Mouse (Mus musculus) small intestine, adult 2 months (tissue): ENCODE data around the gene Ldlr.

Experiments used
- CTCF ChIP-seq: fragments of 200-500 bp; IDR thresholded peaks from 2 replicates; pipeline ENCODE4 v1.5.1; 2012; ENCODE audit warnings: low read depth, mild to moderate bottlenecking, control low read depth, inconsistent platforms, low read length, moderate library complexity, mixed read lengths; ENCODE audit not compliant: insufficient replicate concordance, insufficient read length; ENCODE audit errors: extremely low read depth
- POLR2A ChIP-seq: fragments of 200-500 bp; IDR thresholded peaks from 2 replicates; pipeline ENCODE4 v1.6.1; 2012; ENCODE audit warnings: low read depth, mild to moderate bottlenecking, control low read depth, inconsistent platforms, low read length, moderate library complexity

DNA sequence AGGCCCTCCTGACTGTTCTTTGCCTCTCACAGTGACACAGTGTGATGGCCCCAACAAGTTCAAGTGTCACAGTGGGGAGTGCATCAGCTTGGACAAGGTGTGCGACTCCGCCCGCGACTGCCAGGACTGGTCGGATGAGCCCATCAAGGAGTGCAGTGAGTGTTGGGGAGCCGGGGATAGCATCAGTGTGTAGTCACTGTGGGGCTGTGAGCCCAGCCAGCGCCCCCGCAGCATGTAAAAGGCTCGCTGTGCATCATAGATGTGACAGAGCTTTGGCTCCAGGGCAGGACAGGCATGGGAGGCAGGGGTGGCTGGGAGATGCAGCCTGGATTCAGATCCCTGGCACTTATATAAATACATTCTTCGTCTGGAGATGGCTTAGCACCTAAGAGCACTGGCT is 13.9 kb downstream of the Ldlr start:
- TF ChIP-seq POLR2A = no peak
- no peak for TF ChIP-seq CTCF
